Mouse (Mus musculus) right cerebral cortex, postnatal 25 days (tissue): ENCODE results near the gene Aar2.
"Not testable (repeated sequence)": the region's sequence is repeated elsewhere in the genome, so short reads cannot be mapped to it uniquely, and the experiment has no call there.

Source experiments
- DNase-seq: peaks from one replicate; pipeline ENCODE4 v3.0.0; 2022

The Aar2 gene

DNA sequence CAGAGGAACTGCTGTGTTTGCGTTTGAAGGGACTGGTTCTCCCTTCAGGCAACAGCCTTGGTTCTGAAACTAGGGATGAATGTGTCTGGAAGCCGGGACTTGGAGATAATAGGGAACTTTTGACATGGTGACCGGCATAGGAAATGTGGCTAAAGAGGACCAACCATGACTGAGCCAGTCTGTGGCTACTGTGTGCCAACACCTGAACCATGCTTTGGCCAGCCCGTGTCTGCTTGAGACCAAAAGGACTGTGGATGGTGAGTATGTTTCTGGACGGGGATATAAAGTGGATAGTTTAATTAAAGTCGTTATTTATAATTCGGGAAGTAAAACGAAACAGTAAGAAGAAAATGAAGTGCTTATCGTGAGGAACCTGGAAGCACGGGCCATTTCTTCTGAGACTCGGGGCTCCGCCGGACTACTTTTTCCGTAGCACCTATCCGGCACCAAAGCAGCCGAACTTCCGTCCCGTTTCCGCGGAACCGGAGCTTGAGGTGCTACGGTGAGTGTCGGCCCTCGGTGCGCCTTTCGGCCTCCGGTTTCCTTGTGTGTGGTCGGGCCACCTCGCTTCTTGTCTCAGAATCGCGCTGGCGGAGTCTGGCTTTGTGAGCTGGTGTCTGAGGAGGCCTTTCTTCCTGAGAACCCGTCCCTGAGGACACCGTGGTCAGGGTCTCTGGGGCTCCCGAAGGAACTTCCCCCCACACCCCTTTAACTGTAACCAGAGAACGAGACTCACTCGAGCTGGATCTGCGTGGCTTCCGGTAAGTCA lies at the start of gene Aar2:
Aar2 (plus strand) TSS at position 462 of the 769 bp plus-strand sequence.
- peak; percentile 75 for DNase-seq

DNA sequence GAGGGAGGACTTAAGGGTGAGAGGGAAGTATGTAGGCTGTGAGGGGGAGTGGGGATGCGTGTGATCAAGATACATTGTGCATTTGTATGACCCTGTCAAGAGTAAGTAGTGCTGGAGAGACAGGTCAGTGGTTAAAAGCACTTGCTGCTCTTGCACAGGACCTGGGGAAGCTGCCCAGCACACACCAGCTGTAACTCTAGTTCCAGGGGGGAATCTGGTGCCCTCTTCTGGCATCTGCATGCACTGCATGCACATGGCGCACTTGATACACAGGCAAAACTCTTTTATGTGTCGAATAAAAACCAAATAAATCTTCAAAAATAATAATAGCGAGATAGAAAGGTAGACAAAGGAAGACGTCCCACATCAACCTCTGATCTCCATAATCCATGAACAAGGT lies 49.5 kb upstream of the Aar2 start:
- no peak for DNase-seq

DNA sequence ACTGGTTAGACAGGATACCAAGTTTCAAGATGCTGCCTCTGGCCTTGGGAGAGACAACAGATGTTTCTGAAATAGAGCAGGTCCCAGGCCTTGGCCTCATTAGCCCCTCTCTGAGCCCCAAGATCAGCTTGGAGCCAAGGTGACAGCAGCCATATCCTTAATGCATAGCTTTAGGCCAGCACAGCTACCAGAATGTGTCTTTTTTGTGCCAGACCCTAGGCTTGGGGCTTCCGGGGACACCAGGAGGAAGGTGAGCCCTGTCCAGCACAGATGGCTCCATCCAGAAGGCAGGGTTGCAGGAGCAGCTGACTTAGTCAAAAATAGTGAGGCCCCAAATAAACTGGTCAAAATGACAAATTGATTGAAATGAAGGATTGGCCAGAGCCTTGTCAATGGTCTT lies 46.4 kb upstream of the Aar2 start:
- DNase-seq: no peak

DNA sequence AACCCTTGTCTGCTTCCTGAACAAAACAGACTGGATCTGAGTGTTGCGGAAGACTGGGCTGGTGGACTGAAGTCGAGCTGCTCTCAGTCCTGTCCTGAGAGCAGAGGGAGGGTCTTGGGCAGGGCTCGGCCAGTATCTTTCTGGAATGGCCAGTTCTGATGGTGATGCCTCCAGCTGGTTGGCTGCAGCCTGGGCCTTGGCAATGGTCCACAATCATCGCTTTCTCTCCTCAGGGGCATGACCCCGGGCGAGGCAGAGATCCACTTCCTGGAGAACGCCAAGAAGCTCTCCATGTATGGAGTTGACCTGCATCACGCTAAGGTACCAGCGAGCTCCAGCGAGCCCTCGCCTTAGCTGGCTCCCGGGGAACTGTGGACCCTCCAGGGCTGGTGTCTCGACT lies 41.9 kb upstream of the Aar2 start:
- no peak for DNase-seq

DNA sequence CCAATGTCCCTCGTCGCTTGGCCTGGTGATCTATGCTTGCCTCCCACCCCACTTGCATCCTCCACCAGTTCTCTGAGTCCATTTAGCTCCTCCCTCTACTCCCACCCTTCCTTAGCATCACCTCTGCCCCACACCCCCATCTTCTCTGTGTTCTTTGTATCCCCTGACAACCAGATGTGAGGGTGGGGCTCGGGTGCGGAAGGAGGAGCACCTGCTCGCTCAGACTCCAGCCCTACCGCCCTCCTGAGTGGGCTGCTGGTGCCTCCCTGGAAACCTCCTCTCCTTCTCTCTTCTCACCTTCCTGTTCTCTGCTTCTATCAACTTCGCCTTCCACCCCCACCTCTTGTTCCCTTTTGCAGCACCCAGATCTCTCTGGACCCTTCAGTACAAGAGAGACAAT lies 35.4 kb upstream of the Aar2 start:
- DNase-seq: no peak

DNA sequence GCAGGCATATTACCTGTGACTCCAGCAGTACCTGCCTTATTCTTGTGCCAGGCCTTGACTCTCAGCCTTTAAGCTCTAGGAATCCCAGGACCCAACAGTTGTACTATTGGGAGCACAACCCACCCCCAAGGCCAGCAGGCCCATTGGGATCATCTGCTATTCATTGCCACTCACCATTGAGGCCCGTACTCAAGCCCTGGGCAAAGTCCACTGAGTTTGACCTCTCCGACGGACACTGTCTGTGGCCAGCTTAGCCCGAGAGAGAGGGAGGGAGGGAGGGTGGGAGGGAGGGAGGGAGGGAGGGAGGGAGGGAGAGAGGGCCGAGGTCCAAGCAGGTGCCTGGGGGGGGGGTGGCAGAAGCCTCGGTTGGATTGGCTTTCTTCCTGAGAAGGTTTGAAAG lies 34.8 kb upstream of the Aar2 start:
- DNase-seq: no peak

DNA sequence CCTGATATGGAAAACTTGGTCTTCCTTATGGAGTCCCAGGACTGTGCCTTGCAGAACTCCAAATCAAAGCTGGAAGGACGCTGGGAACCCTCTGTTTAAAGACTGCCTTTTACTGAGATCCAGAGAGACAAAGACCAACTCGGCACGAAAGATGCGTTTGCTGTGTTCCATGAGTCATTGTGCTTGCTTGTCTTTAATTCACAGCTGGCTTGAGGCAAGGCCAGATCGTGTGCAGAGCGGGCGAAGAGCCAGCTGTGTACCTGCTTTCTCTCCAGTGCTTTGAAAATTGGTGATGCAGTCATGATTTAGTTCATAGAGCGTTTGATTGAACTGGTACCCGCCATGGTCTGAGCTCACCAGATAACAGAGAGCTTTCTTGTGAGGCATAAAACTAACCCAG lies 32.3 kb upstream of the Aar2 start:
- DNase-seq: no peak

DNA sequence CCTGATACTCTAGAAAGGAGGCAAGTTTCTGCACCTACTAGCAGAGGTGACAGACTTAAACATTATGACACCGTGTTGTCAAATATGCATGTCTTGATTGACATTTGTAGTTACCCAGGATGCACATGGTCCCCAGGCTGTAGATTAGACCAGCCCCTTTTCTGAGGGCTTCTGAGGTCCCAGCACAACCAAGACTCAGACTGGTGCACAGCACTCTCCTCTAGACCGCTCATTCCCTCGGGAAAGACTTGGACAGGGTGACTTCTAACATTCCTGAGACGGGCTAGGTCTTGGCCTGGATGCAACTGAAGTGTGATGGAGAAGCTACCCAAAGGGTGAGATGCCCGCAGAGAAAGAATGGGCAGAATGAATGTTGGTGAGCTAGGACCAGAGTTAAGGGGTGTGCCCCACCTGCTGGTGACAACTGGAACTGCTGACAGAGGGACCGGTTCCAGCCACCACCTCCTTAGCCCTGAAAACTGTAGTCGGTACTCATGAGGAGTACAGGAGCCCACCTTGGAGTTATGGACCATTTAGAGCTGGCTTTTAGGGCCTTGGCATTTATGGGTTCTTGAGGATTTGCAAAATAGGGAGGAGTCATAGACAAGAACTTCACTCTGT lies 31.7 kb upstream of the Aar2 start:
- peak; percentile 76 for DNase-seq

DNA sequence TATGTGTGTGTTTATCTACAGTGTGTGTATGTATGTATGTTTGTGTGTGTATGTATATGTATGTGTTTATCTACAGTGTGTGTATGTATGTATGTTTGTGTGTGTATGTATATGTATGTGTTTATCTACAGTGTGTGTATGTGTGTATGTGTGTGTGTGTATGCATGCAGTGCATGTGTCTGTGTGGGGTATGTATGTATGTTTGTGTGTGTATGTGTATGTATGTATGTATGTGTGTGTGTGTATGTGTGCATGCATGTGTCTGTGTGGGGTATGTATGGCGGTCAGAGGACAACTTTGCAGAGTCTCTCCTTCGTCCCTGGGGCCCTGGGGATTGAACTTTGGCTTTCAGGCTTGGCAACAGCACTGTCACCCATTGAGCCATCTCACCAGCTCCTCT lies 30.7 kb upstream of the Aar2 start:
- not testable (repeated sequence) for DNase-seq

DNA sequence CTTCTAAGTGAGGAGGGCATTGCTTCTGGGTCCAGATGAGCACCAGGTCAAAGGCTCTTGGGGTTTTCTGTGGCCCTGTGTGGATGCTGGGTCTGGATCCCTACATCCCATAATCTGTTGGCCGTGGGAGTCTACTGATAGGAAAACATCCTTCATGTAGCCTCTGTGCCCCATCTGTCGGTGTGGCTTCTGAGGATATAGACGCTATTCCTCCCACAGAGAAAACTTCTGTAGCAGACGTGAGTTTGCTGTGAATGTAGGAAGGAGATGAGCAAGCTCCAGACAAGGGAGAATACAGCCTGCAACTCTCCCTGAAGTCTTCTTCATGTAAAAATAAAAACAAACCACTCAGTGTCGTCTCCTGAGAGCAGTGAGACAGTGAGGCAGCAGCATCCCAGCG lies 29.1 kb upstream of the Aar2 start:
- no peak for DNase-seq

DNA sequence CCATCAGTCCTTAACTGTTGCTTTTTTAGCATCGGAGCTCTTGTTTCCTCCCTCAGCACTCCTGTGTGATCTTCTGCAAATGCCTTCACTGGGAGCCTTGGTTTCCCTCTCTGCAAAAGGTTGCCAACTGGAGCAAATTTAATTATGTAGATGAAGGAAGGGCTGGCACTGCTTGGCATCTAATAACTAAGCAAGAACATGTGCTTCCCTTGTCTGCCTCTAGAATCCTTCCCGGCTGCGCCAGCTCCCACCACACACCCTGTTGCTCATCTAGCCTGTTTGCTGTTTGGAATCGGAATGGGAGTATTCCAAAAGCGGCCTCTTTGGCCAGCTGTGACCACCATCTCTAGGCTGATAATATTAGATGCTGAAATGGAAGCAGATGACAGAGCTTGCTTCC lies 27.8 kb upstream of the Aar2 start:
- DNase-seq: no peak

DNA sequence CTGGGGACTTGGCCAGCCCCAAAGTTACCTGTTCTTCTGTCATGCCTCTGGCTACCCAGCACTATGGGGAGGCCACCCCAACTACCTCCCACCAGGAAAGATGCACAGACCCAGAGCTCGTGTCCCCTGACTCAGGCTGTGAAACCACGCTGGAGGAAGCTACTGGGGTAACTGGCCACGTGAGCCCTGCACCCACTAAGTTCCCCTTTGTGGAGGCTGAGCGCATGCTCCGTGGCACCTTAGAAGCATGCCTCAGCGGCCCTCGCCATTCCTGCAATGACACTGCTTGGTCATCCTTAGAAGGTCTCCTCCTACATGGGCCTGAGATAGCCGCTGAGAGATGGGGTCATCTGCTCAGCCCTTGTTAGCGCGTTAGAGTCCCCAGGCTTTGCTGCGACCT lies 24.4 kb upstream of the Aar2 start:
- DNase-seq: no peak

DNA sequence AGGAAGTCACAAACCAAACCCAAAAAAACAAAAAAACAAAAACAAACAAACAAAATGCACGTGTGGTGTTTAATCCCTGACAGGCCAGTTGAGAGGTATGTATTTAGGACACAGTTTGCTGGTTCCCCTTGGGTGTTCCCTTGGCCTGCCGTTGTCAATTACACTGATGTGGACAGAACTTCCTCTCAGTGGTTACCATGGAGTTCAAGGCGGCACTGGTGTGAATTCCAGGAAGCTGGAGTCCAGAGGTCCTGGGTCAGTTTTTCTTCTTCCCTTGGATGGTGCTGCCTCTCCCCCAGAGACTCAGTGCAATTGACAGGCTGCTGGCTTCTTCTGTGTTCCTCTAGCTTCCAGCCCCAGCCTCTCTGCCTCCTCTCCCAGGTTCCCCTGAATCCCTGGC lies 23.3 kb upstream of the Aar2 start:
- no peak for DNase-seq

DNA sequence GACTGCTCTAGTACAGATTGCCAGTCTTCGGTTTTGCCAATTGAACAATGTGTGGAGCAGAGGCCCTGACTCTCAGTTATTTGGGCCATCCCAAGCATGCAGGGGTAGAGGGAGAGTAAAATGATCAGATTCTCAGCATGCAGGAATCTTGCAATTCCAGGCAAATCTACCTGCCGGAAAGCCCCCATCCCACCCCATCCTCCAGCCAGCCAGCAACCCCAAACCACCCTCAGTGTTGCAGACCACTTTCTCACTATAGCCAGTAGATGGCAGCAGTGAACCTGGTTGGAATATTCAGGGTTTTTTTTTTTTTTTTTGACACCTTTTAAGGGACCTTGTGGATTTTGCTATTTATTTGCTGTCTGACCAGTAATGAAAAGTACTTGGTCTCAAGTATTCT lies 17.7 kb upstream of the Aar2 start:
- no peak for DNase-seq

DNA sequence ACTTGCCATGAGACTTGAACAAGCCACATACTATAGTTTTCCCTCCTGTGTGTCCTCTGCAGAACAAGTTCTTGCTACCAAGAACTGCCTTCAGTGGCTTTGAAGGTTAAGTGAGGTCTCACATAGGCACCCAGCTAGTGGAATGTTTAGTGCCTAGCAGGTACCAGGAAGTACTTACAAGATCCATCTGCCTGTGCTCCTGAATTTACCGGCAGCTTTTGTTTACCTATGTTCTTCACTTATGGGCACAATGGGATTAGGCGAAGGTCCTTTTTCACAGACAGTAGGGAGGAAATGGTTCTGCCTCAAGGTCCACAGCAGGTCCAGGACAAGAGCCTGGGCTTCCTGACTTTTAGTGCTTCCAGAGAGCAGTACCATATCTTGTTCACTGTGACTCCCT lies 14.2 kb upstream of the Aar2 start:
- DNase-seq: no peak

DNA sequence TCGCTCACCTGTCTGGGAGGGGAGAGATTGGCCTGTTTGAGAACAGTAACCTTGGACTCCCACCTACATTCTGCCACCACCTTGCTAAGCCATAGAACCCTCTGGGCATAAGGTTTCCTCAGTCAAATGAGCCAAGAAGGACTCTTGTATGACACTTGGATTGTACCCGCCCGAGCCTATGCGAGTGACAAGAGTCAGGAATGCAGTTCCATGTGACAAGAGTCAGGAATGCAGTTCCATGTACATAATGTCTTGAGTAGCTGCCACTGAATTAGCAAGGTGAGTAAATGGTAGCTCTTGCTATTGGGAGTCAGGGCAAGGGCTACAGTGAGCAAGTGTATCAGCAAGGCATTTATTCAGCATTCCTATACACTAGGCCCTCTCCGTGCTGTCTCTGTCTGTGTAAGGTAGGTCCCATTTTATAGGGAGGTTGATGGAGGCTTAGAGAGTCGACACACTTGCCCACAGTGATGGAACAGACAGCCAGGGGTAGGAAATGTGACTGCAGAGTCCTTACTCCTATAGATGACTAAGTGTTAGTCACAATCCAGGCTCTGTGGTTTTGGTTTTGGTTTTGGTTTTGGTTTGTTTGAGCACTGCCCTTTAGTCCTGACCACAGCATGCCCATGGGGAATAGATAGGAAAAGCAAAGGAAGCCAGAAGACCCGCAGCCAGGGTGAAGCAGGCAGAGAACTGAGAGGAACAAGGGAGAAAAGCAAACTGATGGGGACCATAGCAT lies 8.4 kb upstream of the Aar2 start:
- DNase-seq: no peak

DNA sequence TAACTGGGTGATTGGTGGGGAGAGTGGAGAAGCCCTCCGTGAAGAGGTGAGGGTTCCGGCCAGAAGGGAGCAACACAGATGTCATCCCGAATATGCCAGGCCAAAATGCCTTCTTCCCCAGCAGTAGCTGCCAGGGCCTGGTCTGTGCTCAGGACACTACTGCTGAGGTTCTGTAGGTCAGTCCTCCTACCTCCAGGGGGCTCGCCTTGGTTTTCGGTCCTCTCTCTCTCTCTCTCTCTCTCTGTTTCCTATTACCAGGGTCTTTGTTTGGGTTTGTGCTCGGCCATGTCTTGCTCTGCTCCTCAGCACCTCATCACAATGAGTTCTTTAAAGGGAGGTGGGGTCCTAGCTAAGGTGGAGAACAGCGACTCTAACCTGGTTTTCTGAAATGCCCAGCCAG lies 6.4 kb upstream of the Aar2 start:
- no peak for DNase-seq

DNA sequence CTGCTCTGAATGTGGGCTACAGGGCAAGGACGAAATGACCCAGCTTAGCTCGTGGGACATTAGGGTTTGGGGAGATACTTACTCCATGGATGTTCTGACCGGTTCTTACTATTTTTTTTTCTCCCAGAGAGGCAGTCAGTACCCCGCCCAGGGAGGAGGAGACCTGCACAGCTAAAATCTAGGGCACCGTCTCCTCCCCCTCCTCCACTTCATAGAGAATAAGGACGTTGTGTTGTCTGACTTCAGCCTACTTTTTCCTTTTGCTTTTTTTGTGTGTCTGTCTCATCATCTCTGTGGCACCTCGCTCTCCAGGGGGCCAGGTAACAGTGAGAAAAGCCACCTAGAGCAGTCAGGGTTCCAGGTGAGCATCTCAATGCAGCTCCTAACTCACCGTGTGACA lies 5.0 kb upstream of the Aar2 start:
- no peak for DNase-seq

DNA sequence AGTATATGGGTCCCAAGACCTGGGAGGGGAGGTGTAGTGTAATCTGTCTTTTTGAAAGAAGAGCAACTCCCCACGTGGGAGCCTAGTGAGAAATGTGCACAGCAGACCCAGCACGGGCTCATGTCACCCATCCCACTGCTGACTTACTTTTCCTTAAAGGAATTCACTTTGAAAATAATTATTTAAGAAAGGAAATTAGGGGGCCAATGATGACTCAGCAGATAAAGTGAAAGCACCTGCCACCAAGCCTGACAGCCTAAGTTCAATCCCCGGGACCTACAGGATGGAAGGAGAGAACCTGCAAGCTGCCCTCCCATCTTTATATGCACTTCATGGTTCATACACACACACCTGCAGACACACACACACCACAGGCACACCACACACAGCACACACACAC lies 3.6 kb upstream of the Aar2 start:
- no peak for DNase-seq

DNA sequence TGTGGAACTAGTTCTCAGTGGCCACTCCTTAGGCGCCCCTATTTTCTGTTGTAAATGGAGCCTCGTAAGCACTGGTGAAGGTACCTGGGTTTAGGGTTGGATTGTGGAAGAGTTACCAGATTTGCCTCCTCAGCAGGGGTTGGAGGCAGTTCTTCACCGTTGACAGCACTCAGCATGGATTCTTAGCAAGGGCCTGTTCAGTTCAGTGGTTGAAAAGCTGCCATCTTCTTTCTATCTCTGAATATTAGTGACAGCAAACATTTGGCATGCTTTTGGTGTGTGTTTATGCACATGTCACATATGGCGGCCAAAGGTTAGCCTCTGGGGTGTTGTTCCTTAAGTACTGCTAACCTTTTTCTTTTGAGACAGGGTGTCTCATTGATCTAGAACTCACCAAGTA lies 5.0 kb downstream of the Aar2 start:
- no peak for DNase-seq

DNA sequence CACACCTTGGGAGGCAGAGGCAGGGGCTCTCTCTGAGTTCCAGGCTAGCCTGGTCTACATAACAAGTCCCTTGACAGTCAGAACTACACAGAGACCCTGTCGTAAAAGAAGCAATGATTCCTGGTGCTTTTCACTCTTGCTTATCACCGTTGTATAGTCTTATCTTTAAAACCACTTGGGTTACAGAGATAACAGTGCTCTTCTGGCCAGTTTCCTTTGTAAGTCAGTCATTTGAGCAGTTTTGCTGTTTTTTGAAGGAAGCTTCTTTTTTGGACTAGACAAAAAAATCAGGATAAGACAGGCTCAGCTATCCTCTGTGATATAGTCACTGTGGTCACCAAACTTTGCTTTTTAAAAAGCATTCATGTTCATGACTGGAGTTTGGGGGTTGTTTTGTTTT lies 14.4 kb downstream of the Aar2 start:
- no peak for DNase-seq

DNA sequence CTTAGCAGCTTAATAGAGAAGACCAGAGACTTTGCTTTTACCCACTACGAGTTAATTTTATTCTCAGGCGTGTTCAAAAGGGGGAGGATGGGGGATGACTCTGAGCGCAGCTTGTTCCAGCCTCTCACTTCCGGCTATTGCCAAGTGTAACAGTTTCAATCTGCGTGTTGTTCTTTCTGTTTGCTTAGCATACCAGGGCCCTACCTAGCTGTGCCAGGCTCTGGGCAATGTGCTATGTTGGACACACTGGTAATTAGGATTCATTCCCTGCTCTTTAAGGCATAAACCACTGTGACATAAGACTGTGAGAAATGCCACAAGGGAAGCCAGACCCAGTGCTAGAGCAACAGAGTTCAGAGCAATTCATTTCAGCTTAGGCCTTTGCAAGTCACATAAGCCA lies 16.2 kb downstream of the Aar2 start:
- DNase-seq: no peak

DNA sequence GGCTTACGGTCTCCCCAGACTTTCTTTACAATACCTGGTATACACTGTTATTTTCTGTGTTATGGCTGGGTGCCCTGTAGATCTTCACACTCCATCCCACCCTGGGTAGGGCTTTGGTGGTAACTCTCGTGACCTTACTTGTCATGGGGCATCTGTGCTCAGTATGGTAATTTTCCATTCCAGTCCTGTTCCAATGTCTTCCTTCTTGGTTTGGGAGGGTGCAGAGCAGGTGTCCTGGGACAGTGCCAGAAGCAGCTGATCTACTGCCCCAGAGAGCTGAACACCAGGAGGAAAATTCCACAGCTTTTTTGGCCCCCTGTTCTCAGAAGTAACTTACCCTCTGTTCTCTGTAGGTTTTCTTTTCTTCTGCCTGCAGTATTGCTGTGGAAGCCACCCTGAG lies 19.1 kb downstream of the Aar2 start:
- DNase-seq: no peak

DNA sequence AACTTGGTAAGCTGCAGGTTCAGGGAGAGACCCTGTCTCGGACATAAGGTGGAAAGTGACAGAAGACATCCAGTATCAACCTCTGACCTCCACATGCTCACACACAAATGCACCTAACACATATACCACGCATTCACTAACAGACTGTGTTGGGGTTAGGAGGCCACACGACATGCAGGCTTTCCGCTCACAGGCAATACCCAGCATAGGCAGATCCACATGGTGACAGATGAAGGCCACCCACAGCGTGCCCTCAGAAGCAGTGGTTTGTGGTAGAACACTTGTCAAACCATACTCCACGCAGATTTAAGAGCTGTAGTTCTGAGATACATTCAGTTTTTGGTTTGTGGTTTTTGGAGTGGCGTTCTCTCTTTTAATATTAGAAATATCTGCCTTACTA lies 21.3 kb downstream of the Aar2 start:
- no peak for DNase-seq
